Mouse (Mus musculus): ENCODE measurements around the gene 2810004N23Rik. TPM values are rescaled to one million over a fixed set of nuclear protein-coding genes. Genes with fewer than 3 reads are reported as not detected.
"Not testable (repeated sequence)": the region's sequence is repeated elsewhere in the genome, so short reads cannot be mapped to it uniquely, and the experiment has no call there.

2810004N23Rik gene
- total RNA-seq, 2 experiments from 2014 or later, result 22.4 to 23.5 TPM

DNA sequence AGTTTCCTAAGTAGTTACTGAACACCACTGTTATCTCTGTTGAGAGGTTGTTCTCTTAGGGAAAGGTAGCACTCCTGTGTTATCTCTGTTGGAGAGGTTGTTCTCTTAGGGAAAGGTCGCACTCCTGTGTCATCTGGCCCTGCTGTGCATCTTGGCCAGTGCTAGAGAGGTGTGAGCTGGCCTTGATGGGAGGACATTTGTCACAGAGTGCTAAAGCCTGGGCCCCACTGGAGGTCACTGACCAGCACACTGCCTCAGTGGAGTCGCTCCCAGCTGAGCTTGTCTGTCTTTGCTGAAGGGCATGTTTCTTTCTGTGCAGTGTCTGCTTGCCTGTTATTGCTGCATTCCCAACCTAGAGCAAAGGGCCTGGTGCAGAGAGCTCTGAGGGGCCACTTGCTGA lies 4.2 kb upstream of the 2810004N23Rik start:
- no peak for DNase-seq (ENCODE audit: extremely low spot score in 1 of 2, low spot score in 1 of 2)

DNA sequence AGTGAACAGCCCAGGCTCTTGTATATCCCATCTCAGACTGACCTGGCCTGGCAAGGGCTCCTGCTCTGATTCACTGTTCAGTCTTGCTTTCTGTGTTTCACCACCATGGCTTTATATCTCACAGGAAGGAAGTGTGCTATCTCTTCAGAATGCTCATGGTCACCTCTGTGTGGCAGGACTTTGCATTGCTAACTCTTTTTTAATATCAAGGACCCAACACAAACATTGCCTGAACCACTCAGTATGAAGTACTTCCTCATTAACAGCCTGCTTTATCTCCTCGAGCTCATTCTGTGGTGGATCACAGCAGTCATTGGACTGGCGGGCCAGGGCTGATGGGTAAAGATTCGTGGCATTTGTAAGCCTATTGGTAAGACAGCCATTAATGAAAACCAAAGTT lies 3.7 kb upstream of the 2810004N23Rik start:
- DNase-seq (ENCODE audit: extremely low spot score in 1 of 2, low spot score in 1 of 2), result no peak

DNA sequence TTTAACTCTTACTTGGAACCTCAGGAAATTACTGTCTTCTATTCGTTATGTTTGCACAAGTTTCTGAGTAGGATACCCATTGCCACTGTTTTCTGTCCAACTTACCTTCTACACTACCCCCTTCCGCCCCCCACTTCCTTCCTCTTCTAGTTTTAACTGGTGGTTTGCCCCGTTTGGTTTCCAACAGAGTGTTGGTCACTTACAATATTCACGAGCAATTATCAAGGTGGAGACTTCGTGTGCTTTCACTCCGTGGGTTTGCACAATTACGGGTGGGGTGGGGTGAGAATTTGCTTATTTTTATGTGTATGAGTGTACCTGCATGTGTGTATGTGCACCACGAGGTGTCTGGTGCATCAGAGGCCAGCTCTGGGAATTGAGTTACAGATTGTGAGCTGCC lies 809 bp upstream of the 2810004N23Rik start:
- DNase-seq (ENCODE audit: extremely low spot score in 1 of 2, low spot score in 1 of 2), result no peak

DNA sequence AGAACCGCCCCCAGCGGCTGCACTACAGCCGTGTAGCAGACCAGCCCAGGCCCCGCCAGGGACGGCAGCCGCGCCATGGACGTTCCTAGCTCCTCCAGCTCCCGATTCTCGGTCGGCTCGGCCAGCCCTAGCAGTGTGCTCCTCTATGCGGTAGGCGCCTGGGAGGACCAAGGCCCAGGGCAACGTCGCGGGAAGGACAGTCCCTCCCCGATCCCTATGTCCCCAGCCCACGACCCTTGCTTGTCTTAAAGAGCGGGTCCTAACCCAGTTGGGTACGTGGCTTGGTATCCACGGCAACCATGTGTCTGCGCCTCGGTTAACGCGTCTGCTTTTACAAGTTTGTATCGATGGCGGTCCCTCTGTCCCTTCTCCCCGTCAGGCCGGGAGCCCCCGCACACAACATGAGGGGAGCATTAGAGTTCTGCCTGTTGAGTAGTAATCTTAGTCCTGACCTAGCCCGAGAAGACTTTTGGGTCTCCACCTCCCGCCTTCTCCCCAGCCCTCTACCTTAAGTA lies 300 bp upstream of the 2810004N23Rik start:
- no peak for DNase-seq (ENCODE audit: extremely low spot score in 1 of 2, low spot score in 1 of 2)

DNA sequence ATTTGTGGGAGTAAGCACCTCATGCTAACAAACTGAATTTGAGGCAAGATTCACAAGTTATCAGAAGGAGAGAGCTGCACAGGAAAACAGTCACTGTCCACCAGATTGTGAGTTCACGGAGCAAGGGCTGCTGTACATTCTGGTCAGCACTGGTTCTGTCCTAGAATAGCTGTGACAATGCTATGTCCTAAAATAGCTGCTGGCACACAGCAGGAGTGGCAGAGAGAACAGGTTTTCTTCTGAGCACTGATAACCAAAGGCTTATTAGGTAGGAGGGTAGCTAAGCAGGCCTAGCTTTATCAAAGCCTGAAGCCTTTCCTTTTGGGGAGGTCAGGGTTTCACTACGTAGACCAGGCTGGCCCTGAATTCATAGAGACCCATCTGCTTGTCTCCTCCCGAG lies 2.7 kb downstream of the 2810004N23Rik start:
- no peak for DNase-seq (ENCODE audit: extremely low spot score in 1 of 2, low spot score in 1 of 2)

DNA sequence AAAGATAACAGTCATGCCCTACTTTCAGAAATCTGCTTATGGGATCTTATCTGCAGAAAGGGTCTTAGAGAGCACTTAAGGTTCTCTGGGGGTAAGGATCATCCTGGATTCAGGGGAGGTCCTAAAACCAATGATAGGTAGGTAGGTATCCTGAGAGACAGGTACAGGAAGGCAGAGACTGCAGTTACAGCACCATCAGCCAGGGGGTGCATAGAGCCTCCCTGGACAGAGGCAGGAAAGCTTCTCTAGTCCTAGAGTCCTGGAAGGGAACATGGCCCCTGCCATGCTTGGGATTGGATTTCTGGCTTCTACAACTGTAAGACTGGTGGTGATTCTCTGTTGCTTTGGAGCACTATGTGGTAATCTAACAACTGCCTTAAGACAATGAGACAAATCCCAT lies 3.5 kb downstream of the 2810004N23Rik start:
- no peak for DNase-seq (ENCODE audit: extremely low spot score in 1 of 2, low spot score in 1 of 2)

DNA sequence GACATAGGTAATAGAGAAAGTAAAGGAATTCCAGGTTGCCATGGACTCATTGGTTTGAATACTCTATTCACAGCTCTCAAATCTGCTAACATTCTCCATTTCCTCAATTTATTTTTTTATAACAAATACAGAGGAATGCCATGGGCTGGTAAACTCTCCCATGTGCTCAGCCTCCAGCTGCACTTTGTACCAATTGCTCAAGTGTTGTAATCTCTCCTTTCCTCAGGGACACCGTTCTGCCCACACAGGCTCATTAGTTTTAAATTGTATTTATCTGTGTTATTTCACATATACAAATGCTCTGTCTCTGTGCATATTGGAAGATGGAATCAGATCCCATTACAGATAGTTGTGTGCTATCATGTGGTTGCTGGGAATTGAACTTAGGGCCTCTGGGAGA lies 9.4 kb downstream of the 2810004N23Rik start:
- no peak for DNase-seq (ENCODE audit: extremely low spot score in 1 of 2, low spot score in 1 of 2)

DNA sequence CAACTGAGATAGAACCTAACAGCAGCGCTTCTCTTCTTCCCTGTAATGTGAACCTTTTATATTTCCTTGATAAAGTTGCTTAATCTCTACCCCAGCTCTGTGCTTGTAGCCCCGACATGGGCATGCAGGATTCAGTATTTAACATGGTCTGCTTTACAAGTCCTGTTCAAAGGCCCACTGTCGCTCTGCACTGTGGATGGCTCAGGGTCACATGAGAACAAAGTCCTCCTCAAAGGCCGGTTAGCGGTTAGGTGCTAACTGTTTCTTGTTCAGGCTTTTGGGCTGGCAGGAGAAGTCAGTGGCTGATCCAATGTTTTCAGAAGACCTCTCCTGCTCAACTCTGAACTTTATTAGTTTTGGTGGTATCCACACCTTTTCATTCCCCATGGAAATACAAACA lies 17.3 kb downstream of the 2810004N23Rik start:
- no peak for DNase-seq (ENCODE audit: extremely low spot score in 1 of 2, low spot score in 1 of 2)

DNA sequence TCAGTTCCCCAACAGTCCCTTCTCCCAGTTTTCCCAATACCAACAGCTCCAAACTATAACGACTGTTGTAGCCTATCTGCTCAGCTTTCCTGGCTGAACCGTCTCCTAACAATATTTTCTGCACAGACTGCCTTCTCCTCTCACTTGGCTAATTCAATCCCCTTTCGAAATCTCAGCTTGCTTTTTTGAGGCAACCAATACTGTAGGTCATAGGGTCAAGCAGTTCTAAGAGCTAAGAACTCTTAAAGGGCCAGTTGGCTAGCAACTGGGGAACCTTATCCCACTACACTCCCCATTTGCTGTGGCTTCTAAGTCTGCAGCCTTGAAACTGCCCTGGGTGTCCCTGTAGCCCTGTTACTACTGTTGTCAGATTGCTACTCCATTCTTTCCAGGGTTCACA lies 17.8 kb downstream of the 2810004N23Rik start:
- no peak for DNase-seq (ENCODE audit: extremely low spot score in 1 of 2, low spot score in 1 of 2)

DNA sequence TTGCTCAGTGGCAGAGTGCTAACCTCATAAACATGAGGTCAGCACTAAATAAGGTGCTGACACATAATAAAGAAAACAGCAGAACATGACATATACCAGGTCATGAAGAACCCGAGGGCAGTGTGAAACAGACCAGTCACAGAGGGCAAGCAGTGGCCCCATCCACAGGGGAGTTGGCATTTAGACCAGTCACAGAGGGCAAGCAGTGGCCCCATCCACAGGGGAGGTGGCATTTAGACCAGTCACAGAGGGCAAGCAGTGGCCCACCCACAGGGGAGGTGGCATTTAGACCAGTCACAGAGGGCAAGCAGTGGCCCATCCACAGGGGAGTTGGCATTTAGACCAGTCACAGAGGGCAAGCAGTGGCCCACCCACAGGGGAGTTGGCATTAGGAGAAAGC lies 20.0 kb downstream of the 2810004N23Rik start:
- DNase-seq (ENCODE audit: extremely low spot score in 1 of 2, low spot score in 1 of 2), result not testable (repeated sequence)

DNA sequence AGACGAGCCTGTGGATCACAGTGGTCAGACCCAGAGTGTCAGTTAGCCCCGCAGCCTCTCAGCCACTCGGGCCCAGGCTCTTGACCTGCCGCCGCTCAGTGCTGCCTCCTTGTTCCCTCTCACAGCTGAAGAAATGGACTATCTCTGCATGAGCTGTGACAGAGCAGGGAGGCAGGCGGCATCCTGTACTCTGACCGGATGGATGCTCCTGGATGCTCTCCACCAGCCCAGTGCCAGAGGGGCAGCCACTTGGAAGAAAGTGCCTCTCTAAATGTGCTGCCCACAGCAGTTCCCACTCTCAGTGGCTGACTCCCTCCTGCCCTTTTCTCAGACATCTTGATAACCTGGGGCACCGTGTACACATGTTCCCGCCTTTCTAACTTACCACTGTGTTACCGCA lies 21.1 kb downstream of the 2810004N23Rik start:
- no peak for DNase-seq (ENCODE audit: extremely low spot score in 1 of 2, low spot score in 1 of 2)

DNA sequence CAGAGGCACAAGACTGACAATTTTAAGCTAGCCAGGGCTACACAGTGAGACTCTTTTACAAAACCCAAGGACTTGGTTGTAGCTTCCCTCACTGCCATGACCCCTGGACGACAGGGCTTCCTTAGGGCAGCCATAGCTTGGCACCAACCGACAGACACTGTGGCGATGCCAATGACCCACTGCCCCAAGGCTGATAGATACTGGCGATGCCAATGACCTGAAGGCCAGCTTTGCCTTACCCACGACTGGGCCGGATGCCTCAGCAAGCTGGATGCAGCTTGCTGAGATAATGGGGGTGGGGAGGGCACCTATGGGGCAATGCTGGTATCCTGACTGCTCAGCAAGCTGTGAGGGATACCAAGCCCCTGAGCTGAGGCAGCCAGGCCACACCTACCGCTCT lies 22.0 kb downstream of the 2810004N23Rik start:
- no peak for DNase-seq (ENCODE audit: extremely low spot score in 1 of 2, low spot score in 1 of 2)

DNA sequence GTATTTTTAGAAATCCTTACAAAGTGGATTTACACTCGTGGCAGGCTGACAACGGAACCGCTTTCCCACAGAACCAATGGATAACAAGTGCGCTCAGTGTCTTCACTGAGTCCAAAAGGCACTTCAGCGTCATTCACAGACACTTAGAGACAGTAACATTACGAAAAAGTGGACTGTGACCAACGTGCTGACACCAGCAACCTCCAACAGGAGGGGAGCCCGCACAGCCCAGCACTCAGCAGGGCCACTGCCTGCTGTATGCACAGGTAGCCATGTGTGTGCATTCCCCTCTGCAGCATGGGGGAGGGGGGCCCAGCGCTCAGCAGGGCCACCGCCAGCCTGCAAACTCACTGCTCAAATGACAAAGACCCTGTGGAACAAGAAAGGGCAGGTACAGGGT lies 23.5 kb downstream of the 2810004N23Rik start:
- no peak for DNase-seq (ENCODE audit: extremely low spot score in 1 of 2, low spot score in 1 of 2)

DNA sequence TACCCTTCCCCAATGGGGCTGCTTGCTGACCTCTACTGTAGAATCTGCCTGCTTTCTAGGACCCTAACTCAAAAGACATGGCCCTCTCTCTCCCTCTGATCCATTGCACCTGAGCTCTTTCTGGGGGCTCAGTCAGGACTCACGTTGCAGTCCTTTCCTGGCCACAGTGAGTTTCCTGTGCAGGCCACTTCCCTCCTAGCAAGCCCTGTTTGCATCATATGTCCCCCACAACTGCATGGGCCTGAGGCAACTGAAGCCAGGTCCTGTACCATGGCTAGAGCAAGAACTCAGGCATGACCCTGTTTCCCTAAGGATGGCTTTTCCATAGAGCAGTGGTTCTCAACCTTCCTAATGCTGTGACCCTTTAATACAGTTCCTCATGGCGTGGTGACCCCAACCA lies 25.0 kb downstream of the 2810004N23Rik start:
- DNase-seq (ENCODE audit: extremely low spot score in 1 of 2, low spot score in 1 of 2), result no peak

DNA sequence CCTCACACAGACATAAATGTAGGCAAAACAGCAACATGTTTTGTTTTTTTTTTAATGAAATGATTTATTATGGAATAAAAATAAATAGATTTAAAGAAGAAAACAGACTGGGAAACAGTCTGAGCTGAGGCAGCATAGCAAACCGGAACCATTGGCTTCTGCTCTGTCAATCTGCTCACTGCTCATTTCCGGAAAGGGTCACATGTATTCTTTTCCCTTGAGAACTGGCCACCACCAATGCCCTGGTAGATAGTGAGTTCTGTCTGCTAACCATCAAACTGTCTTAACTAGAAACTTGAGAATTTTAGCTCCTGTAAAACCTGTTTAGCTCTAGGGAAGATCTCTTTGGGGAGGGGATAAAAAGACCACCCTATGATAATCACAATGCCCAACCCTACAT lies 26.0 kb downstream of the 2810004N23Rik start:
- no peak for DNase-seq (ENCODE audit: extremely low spot score in 1 of 2, low spot score in 1 of 2)

DNA sequence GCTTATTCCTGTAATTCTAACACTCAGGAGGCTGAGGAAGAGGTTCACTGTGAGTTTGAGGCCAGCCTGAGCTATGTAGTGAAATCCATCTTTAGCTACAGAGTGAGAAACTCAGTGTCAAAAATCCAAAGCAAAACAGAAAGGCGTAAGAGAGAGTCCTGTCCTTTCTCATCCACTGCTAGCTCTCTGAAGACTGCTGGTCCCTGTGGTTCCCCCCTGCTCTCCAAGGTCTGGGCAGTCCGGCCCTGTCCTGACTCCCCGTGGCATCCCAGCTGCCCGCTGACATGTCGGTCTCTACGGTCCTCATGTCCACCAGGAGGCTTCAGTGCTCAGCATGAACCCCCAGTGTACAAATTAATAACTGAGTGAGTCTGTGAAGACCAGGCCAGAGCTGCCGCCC lies 26.6 kb downstream of the 2810004N23Rik start:
- no peak for DNase-seq (ENCODE audit: extremely low spot score in 1 of 2, low spot score in 1 of 2)

DNA sequence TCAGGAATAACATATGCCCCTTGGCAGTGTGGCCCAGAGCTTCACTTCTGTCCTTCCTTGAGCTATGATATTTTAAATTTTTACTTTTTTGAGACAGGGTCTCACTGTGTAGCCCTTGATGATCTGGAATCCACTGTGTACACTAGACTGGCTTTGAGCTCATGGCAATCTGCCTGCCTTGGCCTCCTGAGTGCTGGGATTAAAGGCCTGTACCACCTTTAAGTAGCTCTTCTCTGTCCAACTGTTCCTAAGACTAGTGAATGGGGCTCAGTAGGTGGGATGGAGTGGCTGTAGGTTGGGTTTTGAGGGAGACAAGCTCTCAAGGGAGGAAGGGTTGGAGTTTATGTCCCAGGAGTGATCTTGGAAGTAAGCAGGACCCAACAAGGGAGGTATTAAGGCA lies 27.1 kb downstream of the 2810004N23Rik start:
- DNase-seq (ENCODE audit: extremely low spot score in 1 of 2, low spot score in 1 of 2), result no peak

DNA sequence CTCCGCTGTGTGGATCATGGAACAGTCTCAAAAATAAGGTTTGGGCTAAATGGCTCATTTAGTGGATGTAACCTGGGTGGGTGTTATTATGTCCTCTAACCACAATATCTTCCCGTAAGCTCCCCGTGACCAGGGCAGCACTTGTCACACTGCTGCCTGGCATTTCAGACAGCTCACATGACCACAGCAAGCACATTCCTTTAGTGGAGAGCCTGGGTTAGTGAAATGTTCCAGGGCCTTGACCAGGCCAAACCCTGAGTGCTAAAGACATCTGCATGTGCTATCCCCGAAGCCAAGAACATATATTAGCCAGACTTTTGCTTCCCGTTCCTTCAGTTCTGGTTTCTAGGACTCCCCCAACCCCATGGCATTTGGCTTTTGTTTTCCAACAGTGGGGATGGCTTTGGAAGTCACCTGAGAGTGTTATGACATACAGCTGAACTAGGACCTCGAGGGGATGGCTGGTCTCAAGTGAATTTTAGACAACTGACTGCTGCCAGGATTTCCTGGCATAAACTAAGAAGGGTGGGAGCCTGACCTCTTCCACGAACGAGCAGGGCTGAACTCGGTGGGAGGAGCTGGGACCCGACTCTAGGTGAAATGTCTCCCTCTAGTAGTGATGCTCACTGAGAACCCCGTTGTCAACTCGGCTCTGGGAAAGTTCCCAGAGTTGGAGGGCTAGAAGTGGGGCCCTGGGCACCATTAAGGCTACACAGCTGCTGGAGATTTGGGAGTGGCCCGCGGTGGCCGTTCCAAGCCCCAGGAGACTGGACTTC lies 29.3 kb downstream of the 2810004N23Rik start:
- DNase-seq (ENCODE audit: extremely low spot score in 1 of 2, low spot score in 1 of 2), result no peak

DNA sequence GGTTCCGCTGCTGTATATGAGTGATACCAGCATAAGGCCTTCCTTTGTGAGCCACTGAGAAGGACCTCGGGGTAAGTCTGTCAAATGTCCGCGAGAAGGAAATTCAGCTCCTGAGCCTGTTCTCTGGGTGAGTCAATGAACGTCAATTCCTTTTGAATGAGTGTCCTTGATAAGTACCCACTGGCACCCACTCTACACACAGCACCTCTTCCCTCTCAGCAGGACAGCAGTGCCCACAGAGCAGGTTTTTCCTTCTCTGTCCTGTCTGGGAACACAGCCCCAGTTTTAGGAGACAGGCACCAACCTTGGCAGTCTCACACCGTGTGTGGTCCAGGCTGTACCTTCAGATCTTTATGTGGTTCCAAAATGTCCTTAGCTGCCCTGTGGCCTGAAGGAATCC lies 31.0 kb downstream of the 2810004N23Rik start:
- no peak for DNase-seq (ENCODE audit: extremely low spot score in 1 of 2, low spot score in 1 of 2)

DNA sequence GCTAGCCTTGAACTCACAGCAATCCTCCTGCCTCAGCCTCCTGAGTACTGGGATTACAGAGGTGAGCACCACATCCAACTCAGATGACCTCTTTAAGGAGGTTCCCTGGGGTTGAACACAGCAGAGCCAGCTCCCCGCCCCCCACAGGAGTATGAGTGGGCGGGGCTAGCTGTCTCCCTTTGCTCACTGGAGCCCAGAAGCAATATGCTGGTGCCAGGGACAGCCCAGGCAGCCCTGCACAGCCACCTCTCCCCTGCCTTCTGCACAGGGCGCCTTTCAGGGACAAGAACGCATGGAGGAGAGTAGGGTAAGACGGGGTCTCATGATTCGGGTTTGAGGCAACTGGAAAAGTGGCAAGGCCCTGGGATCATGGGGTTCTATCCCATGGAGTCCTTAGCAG lies 31.4 kb downstream of the 2810004N23Rik start:
- no peak for DNase-seq (ENCODE audit: extremely low spot score in 1 of 2, low spot score in 1 of 2)

DNA sequence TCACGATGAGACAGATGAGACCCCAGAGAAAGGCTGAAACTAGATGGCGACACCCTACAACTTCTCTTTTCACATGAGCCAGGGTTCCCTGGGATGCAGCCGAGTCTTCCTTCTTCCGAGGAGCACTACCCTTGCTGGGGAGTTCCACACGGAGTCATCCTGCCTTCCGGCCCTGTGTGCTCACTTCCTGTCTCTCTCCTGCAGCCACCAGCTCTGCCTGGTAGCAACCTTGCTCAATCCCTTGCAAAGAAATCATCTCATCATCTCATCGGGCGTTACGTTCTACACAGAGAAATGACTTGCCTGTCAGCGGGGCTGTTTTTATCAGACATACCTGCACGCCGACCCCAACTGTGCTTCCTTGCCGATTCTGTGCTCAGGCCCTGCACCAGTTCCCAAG lies 32.9 kb downstream of the 2810004N23Rik start:
- DNase-seq (ENCODE audit: extremely low spot score in 1 of 2, low spot score in 1 of 2), result no peak

DNA sequence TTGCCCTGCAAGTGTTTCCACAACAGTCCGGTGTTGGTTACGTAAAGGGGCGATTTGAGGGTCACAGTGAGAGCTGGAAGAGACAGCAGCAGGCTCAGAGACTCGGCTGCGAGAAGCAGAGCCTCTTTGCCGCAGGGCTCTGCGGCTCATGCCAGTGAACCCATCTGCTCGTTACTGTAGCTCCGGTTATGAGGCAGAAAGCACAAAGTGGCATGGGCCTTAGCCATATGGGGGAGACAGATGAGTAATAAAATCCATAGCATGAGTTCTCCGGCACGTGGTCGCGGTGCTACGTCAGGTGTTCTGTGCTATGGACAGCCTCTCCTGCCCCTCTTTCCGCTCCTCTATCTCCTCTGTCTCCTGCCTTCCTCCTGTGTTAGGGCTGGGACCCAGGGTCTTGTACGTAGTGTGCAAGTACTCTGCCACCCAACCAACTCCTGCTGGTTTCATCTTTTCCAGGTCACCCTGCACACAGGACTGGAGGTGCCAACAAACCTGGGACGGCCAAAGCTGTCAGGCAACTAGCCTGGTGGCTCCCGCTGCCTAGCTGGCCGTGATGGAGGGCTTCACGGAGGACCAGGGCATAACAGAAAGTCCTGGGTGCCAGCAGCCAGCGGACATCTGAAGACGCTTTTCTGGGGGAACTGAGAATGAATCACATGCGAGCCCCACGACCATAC lies 34.2 kb downstream of the 2810004N23Rik start:
- DNase-seq (ENCODE audit: extremely low spot score in 1 of 2, low spot score in 1 of 2), result peak in 1 of 2 experiments; percentile 10

Measured in layer of hippocampus, postnatal 25 days (tissue).